Mouse (Mus musculus): ENCODE results near the gene Gabbr1.

- no peak for TF ChIP-seq CTCF (conservative IDR thresholded peaks at IDR 0.05; ENCODE audit: low read length)
- TF ChIP-seq POU5F1 (IDR thresholded peaks at IDR 0.05; ENCODE audit: borderline replicate concordance, low read length) = no peak
- no peak for TF ChIP-seq NANOG (IDR thresholded peaks at IDR 0.05; ENCODE audit: borderline replicate concordance, low read length)
Observed at GRCm38 (mm10) chr17:37065993-37066392, 20.2 kb downstream of the Gabbr1 start.
